Mouse (Mus musculus) cerebellum, postnatal 4 days (tissue): ENCODE measurements at regions not wholly inside any gene's neighbourhood (a gene's known extent, or its start where the extent isn't known, plus 50 kb on each side); places are given as distances from the start of the nearest gene placed in this dataset.

Experiments used
- DNase-seq, 2 experiments: peaks; one replicate each; pipeline ENCODE4 v3.0.0; 2022; ENCODE audit warnings: low spot score in 2 of 2, mixed read lengths in 1 of 2

DNA sequence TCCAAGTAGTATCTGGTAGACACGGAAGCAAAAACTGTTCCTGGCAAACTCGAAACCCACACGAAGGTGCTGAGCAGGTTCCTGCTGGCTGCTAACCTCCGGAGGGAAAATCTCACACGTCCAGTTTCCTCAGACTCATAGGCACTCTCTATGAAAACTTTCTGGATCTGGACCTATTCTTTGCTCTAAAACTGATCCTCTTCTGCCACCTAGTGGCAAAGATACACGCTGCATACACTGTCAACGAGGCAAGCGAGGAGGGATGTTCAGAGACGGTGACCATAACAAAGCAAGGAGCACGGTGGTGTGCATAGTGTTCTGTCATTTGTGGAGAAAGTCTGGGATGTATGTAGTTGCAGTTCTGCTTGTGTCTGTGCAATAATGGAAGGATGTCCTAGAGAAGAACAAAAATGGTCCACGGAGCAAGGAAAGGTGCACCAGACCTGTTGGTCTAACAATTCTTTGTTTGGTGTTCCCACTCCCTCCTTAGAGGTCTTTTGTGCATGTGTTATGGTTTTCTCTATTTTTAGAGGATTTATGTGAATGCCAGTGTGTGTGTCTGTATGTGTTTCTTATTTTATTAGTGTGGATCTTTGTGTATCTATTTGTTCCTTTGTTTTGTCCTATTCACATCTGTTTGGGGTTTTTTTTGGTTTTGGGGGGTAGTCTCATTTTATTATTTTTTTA lies 57.0 kb upstream of the Siglech start:
- peak in 1 of 2 experiments; percentile 59 for DNase-seq
